Mouse (Mus musculus): ENCODE results near the gene Edn2.

GRCm38 (mm10) chr4:120216883-120217282 is 55.9 kb downstream of the Edn2 start:
- TF ChIP-seq CTCF (IDR thresholded peaks at IDR 0.05; ENCODE audit: insufficient read depth, low read length): no peak
- TF ChIP-seq POLR2A (IDR thresholded peaks at IDR 0.05; ENCODE audit: borderline replicate concordance, extremely low read depth, low read depth, low read length): no peak
